Mouse (Mus musculus) C2C12 (cell line): ENCODE results near the gene Pou6f1. TPM values are rescaled to one million over a fixed set of nuclear protein-coding genes. Genes with fewer than 3 reads are reported as not detected.

Source experiments
- H3K27me3 ChIP-seq: one replicate; pipeline ENCODE4 v1.6.1; 2011; ENCODE audit not compliant: control insufficient read depth, insufficient read depth, insufficient read length
- H3K36me3 ChIP-seq: one replicate; pipeline ENCODE4 v1.6.1; 2011; ENCODE audit not compliant: control insufficient read depth, insufficient read depth
- H3K4me3 ChIP-seq: one replicate; pipeline ENCODE4 v1.5.1; 2011; ENCODE audit warnings: mild to moderate bottlenecking, control low read depth; ENCODE audit not compliant: poor library complexity, insufficient read depth, severe bottlenecking
- H3K79me2 ChIP-seq: one replicate; pipeline ENCODE4 v1.6.1; 2011; ENCODE audit not compliant: control insufficient read depth, insufficient read depth
- H3K79me3 ChIP-seq: one replicate; pipeline ENCODE4 v1.6.1; 2011; ENCODE audit warnings: low read depth, control low read depth
- H3ac ChIP-seq: one replicate; pipeline ENCODE3; 2011; ENCODE audit warnings: low read depth; ENCODE audit not compliant: control insufficient read depth, insufficient read length
- CEBPB ChIP-seq: IDR thresholded peaks from one replicate; pipeline ENCODE4 v1.6.1; 2011; ENCODE audit warnings: low read depth, mild to moderate bottlenecking, control low read depth, moderate library complexity
- CTCF ChIP-seq: IDR thresholded peaks from one replicate; pipeline ENCODE4 v1.5.1; 2011; ENCODE audit not compliant: control insufficient read depth, insufficient read depth, insufficient read length
- FOSL1 ChIP-seq: IDR thresholded peaks from one replicate; pipeline ENCODE4 v1.8.0; 2011; ENCODE audit warnings: mild to moderate bottlenecking, low read length; ENCODE audit not compliant: poor library complexity, insufficient read depth, severe bottlenecking
- MAX ChIP-seq: IDR thresholded peaks from one replicate; pipeline ENCODE4 v1.6.1; 2011; ENCODE audit warnings: mild to moderate bottlenecking, control low read depth
- MYOD1 ChIP-seq: IDR thresholded peaks from one replicate; pipeline ENCODE4 v1.6.1; 2011; ENCODE audit warnings: low read depth; ENCODE audit not compliant: control insufficient read depth, insufficient read length
- MYOG ChIP-seq: IDR thresholded peaks from one replicate; pipeline ENCODE4 v1.6.1; 2011; ENCODE audit not compliant: control insufficient read depth, insufficient read length; ENCODE audit errors: extremely low read depth
- USF1 ChIP-seq: IDR thresholded peaks from one replicate; pipeline ENCODE4 v1.6.1; 2011; ENCODE audit warnings: low read depth, mild to moderate bottlenecking, control low read depth, moderate library complexity
- polyA plus RNA-seq: library from polyadenylated mRNA; unstranded; fragments of >200 nt; fragmentation: generic; extraction: Trizol; gene quantifications from one replicate; pipeline ENCODE4 v1.2.1, GENCODE M21; 2012; ENCODE audit warnings: missing spikeins

Gene Pou6f1
- polyA plus RNA-seq, 1 experiment = 5.5 TPM

DNA sequence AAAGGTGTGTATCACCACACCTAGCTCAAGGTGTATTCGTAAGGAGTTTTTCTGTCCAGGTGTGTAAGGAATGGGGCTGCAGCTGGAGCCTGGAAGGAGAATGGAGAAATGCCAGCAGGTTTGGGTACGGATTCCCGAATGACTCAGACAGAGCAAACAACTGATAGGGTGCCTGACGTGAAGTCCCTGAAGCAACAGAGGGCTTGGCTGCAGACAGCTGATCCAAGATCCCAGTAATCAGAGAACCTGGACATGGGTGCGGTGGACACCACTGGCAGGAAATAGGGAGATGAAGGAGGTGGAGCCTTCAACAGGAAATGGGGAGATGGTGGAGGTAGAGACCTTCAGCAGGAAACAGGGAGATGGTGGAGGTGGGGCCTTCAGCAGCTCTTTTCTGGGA lies 32.5 kb upstream of the Pou6f1 start:
- TF ChIP-seq MYOG (no peak), CTCF (no peak), USF1 (no peak), MAX (no peak), CEBPB (no peak), MYOD1 (no peak), FOSL1 (no peak)
- Histone ChIP-seq H3K79me3 (no peaks in the 10 kb centered on the region), H3K36me3 (no peaks in the 10 kb centered on the region), H3ac (no peak overlapping the region), H3K4me3 (no peak overlapping the region), H3K79me2 (no peaks in the 10 kb centered on the region), H3K27me3 (peaks cover 30% of the 10 kb centered on the region)

DNA sequence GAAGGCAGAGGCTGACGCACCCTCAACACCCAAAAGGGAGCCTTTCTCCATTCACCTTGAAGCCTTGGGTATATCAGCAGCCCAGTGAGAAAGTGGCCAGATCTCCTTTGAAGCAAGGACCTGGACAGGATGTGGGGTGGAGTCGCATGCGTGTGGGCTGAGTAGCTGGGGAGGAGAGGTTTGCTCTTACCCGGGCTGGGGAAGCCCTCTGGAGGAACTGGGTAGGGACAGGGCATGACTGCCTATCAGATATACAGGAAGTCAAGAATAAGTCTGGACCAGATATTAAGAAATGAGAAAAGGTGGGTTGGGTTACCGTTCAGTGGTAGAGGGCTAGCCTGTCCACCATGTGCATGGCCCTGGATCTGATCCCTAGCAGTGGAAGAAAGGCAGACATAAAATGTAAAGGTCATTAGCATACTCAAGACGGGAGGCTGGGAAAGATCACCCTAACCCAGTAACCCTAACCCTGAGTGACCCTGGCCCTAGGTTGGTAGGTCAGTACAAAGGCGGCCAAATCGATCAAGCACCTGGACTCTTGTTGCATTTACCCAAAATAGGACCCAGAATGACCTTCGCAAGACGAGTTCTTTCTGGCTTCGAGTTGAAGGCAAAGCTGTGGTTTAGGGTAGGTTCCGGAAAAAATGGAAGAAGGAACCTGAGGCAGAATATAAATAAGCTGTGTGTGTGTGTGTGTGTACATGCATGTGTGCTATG lies 31.8 kb upstream of the Pou6f1 start:
- TF ChIP-seq CEBPB = no peak
- TF ChIP-seq MYOG = no peak
- no peak for TF ChIP-seq MYOD1
- no peak for TF ChIP-seq USF1
- no peak for TF ChIP-seq CTCF
- TF ChIP-seq FOSL1 = no peak
- TF ChIP-seq MAX = no peak
- no peaks in the 10 kb centered on the region for H3K79me2 ChIP-seq
- no peaks in the 10 kb centered on the region for H3K36me3 ChIP-seq
- H3K79me3 ChIP-seq = no peaks in the 10 kb centered on the region
- H3ac ChIP-seq = no peak overlapping the region
- peaks cover 23% of the 10 kb centered on the region for H3K27me3 ChIP-seq
- no peak overlapping the region for H3K4me3 ChIP-seq

DNA sequence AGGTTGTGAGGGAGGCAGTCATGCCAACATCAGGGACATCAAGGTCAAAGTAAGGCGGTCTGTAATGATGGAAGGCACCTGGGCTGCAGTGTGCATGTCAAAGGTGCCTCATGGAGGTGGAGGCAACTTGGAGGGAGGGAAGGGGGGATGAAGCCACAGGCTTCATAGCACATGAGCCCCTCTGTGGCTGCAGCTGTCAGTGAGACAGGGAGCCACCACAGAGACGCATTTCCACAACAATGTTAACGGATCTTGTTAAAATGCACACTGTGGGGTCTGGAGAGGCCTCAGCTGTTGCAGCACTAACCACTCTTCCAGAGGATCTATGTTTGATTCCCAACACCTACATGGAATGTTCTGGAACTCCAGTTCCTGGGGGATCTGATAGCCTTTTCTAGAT lies 30.3 kb upstream of the Pou6f1 start:
- Histone ChIP-seq H3ac (no peak overlapping the region), H3K79me2 (no peaks in the 10 kb centered on the region), H3K79me3 (no peaks in the 10 kb centered on the region), H3K4me3 (no peak overlapping the region), H3K36me3 (no peaks in the 10 kb centered on the region), H3K27me3 (peaks cover 10% of the 10 kb centered on the region)
- TF ChIP-seq MYOD1 = no peak
- no peak for TF ChIP-seq CEBPB
- TF ChIP-seq USF1 = no peak
- no peak for TF ChIP-seq FOSL1
- TF ChIP-seq CTCF = no peak
- TF ChIP-seq MAX = no peak
- no peak for TF ChIP-seq MYOG

DNA sequence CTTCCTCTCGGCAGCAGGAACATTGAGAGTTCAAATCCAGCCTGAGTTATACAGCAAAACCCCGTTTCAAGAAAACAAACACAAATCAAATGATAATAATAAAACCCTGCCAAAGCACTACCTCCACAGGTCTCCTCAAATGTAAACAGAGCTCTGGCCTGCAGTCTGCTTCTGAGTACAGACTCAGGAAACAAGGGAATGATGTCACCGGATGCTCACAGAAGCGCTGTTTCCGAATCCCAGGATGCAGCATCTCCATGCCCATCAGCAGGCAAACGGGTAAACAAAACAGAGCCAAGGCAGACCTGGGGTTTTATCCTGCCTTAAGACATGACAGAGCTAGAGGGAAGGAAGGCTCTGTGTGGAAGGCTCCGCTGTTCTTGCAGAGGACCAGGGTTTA lies 29.0 kb upstream of the Pou6f1 start:
- H3K27me3 ChIP-seq = no peaks in the 10 kb centered on the region
- H3ac ChIP-seq = no peak overlapping the region
- no peaks in the 10 kb centered on the region for H3K79me2 ChIP-seq
- no peaks in the 10 kb centered on the region for H3K36me3 ChIP-seq
- no peak overlapping the region for H3K4me3 ChIP-seq
- TF ChIP-seq CEBPB (no peak), FOSL1 (no peak), USF1 (no peak), MYOD1 (no peak), MYOG (no peak), MAX (no peak), CTCF (no peak)
- no peaks in the 10 kb centered on the region for H3K79me3 ChIP-seq

DNA sequence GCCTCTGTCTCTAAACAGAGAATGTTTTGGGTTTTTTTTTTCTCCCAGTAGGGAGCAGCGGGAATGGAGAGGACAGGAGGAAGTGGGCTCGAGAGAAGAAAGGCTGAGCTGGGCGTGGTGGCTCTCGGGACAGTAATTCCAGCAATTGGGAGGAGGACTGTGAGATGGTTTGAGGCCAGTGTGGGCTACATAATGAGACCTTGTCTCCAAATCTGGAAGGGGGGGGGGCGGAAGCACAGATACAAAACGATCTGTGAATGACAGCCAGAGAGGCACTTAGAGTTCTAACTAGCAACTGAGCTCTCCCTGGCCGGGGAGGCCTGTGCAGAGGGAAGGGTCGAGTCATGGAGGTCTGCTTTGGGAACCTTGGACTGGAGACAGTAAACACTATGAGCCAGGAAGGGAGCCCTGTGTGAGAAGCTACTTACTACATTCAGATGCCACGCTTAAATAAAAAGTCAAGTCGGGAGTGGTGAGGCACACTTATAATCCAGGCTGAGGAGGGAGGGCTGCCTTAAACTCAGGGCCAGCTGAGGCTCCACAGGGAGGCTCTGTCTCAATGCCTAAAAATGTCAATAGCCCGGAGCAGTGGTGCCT lies 28.1 kb upstream of the Pou6f1 start:
- no peak overlapping the region for H3K4me3 ChIP-seq
- H3K36me3 ChIP-seq = no peaks in the 10 kb centered on the region
- H3ac ChIP-seq = no peak overlapping the region
- H3K79me2 ChIP-seq = no peaks in the 10 kb centered on the region
- no peaks in the 10 kb centered on the region for H3K79me3 ChIP-seq
- TF ChIP-seq MYOD1 = no peak
- no peak for TF ChIP-seq USF1
- TF ChIP-seq CTCF = no peak
- TF ChIP-seq MAX = no peak
- TF ChIP-seq CEBPB = no peak
- no peak for TF ChIP-seq MYOG
- TF ChIP-seq FOSL1 = no peak
- H3K27me3 ChIP-seq = no peaks in the 10 kb centered on the region

DNA sequence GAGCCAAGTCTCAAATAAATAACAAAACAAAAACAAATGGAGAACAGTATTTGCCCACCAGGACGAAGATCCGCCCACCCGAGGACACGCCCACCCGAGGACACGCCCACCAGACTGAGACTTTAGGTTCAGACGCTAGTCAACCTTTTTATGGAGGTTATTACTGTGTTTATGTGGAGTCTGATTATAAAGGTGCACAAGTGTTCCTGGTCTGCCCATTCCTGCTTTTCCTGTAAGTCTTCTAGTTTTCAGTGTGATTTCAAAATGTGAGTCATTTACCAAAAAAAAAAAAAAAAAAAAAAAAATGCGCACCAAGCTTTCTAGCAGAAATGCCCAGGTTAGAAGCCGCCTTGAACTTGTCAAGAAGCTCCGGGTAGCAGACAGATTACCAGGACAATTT lies 27.5 kb upstream of the Pou6f1 start:
- no peaks in the 10 kb centered on the region for H3K79me3 ChIP-seq
- no peaks in the 10 kb centered on the region for H3K36me3 ChIP-seq
- H3K4me3 ChIP-seq = no peak overlapping the region
- H3K79me2 ChIP-seq = no peaks in the 10 kb centered on the region
- no peaks in the 10 kb centered on the region for H3K27me3 ChIP-seq
- no peak for TF ChIP-seq FOSL1
- TF ChIP-seq CEBPB = no peak
- no peak for TF ChIP-seq CTCF
- TF ChIP-seq MAX = no peak
- TF ChIP-seq MYOG = no peak
- no peak for TF ChIP-seq USF1
- TF ChIP-seq MYOD1 = no peak
- no peak overlapping the region for H3ac ChIP-seq
